ENCODE assay signal across 33 mouse cellular contexts in genomic region chr11:23204041-23204440, GRCm38 (mm10). TPM values are rescaled to one million over a fixed set of nuclear protein-coding genes. Genes with fewer than 3 reads are reported as not detected.
DNase-seq lines count a peak whose midpoint lies in the region; ATAC-seq and TF ChIP-seq lines count a peak whose summit lies in the region.
"Had no signal": no experiment of that assay in that cellular context is flagged by ENCODE, and none has a peak within 500 bp of the region (broad histone marks: within the 10 kb centered on the region; RNA-seq: fewer than 3 reads in every experiment).

No protein-coding gene starts in this region.

- peak; percentile 70 for DNase-seq in heart, embryonic 10.5 days (ENCODE audit: low spot score)
- DNase-seq in ES-CJ7 (ENCODE audit: low read depth, low spot score) (peak; percentile 31), WW6 (ENCODE audit: low read depth, low spot score) (peak; percentile 20)
- no peak for DNase-seq in frontal cortex, adult 2 months (ENCODE audit: extremely low spot score in 1 of 2, low spot score in 1 of 2)
- DNase-seq: adrenal gland, adult 8-10 months; adrenal gland, postnatal 25 days; B cell, adult 2 months; cerebellum, adult 11-12 months; cerebellum, adult 8-10 months; cerebellum, postnatal 10 days; cerebellum, postnatal 36 days; embryo, embryonic 11 days; gastrocnemius, adult 2 months; gastrocnemius, postnatal 14 days; heart, adult 18-20 months; heart, postnatal 10 days; heart, postnatal 36 days; kidney, adult 2 months had no signal

- H3K9me3 ChIP-seq in heart, embryonic 10.5 days: no peaks in the 10 kb centered on the region
- H3K9me3 ChIP-seq in heart, embryonic 12.5 days (replicated peaks): no peaks in the 10 kb centered on the region
- H3K9me3 ChIP-seq in E14TG2a.4 (ENCODE audit: low read length): no peaks in the 10 kb centered on the region
- H3K9me3 ChIP-seq: embryonic facial prominence, embryonic 10.5 days; embryonic facial prominence, embryonic 13.5 days; forebrain, embryonic 12.5 days; forebrain, embryonic 15.5 days; heart, embryonic 15.5 days; hindbrain, embryonic 10.5 days; hindbrain, embryonic 13.5 days had no signal

- H3K36me3 ChIP-seq in heart, embryonic 10.5 days: no peaks in the 10 kb centered on the region
- no peaks in the 10 kb centered on the region for H3K36me3 ChIP-seq in heart, embryonic 12.5 days
- H3K36me3 ChIP-seq in E14TG2a.4 (ENCODE audit: insufficient read depth, low read length): no peaks in the 10 kb centered on the region
- H3K36me3 ChIP-seq: embryonic facial prominence, embryonic 10.5 days; embryonic facial prominence, embryonic 13.5 days; forebrain, embryonic 12.5 days; forebrain, embryonic 15.5 days; heart, embryonic 15.5 days; hindbrain, embryonic 10.5 days; hindbrain, embryonic 13.5 days had no signal

- no peak for TF ChIP-seq CTCF in E14TG2a.4 (conservative IDR thresholded peaks at IDR 0.05; ENCODE audit: low read length)

- WGBS in heart, embryonic 10.5 days: 53% methylated on average over 12 of the region's 12 CpGs
- 65% methylated on average over 12 of the region's 12 CpGs for WGBS in heart, embryonic 12.5 days

- H3K27me3 ChIP-seq in heart, embryonic 10.5 days (ENCODE audit: insufficient read depth, poor library complexity, severe bottlenecking): no peaks in the 10 kb centered on the region
- H3K27me3 ChIP-seq in heart, embryonic 12.5 days (replicated peaks): no peaks in the 10 kb centered on the region
- H3K27me3 ChIP-seq in E14TG2a.4 (ENCODE audit: insufficient read depth, low read length): peaks cover 19% of the 10 kb centered on the region
- H3K27me3 ChIP-seq: CH12.LX; embryonic facial prominence, embryonic 13.5 days; forebrain, embryonic 12.5 days; forebrain, embryonic 15.5 days; heart, embryonic 15.5 days; hindbrain, embryonic 13.5 days had no signal

- no peak overlapping the region for H3K9ac ChIP-seq in heart, embryonic 12.5 days
- H3K9ac ChIP-seq: embryonic facial prominence, embryonic 13.5 days; forebrain, embryonic 12.5 days; forebrain, embryonic 15.5 days; heart, embryonic 15.5 days; hindbrain, embryonic 13.5 days had no signal

- no peak overlapping the region for H3K4me3 ChIP-seq in heart, embryonic 10.5 days
- no peak overlapping the region for H3K4me3 ChIP-seq in heart, embryonic 12.5 days
- peak overlapping the region; percentile 71 for H3K4me3 ChIP-seq in E14TG2a.4 (replicated peaks; ENCODE audit: low read length)
- H3K4me3 ChIP-seq: embryonic facial prominence, embryonic 10.5 days; embryonic facial prominence, embryonic 13.5 days; erythroblast, embryonic 14.5 days; forebrain, embryonic 12.5 days; forebrain, embryonic 15.5 days; gastrocnemius, adult 2 months; heart, embryonic 15.5 days; hindbrain, embryonic 10.5 days; hindbrain, embryonic 13.5 days had no signal

- H3K4me1 ChIP-seq in heart, embryonic 10.5 days: no peaks in the 10 kb centered on the region
- no peaks in the 10 kb centered on the region for H3K4me1 ChIP-seq in heart, embryonic 12.5 days (replicated peaks)
- H3K4me1 ChIP-seq in E14TG2a.4 (replicated peaks; ENCODE audit: low read depth, low read length): peaks cover 17% of the 10 kb centered on the region
- H3K4me1 ChIP-seq: embryonic facial prominence, embryonic 10.5 days; embryonic facial prominence, embryonic 13.5 days; forebrain, embryonic 12.5 days; forebrain, embryonic 15.5 days; heart, embryonic 15.5 days; hindbrain, embryonic 10.5 days; hindbrain, embryonic 13.5 days had no signal

- ATAC-seq in heart, embryonic 12.5 days (ENCODE audit: insufficient number of reproducible peaks, low FRiP score): no peak
- ATAC-seq in frontal cortex, adult (ENCODE audit: low TSS enrichment): no peak
- ATAC-seq: forebrain, embryonic 15.5 days; hindbrain, embryonic 16.5 days; intestine, postnatal 0 days had no signal

- H3K27ac ChIP-seq in heart, embryonic 10.5 days: no peak overlapping the region
- no peak overlapping the region for H3K27ac ChIP-seq in heart, embryonic 12.5 days (ENCODE audit: poor library complexity, severe bottlenecking)
- H3K27ac ChIP-seq: embryonic facial prominence, embryonic 10.5 days; embryonic facial prominence, embryonic 13.5 days; forebrain, embryonic 12.5 days; forebrain, embryonic 15.5 days; gastrocnemius, adult 2 months; heart, embryonic 15.5 days; hindbrain, embryonic 10.5 days; hindbrain, embryonic 13.5 days had no signal

- H3K4me2 ChIP-seq in heart, embryonic 12.5 days: no peak overlapping the region
- H3K4me2 ChIP-seq: embryonic facial prominence, embryonic 13.5 days; forebrain, embryonic 12.5 days; forebrain, embryonic 15.5 days; heart, embryonic 11.5 days; heart, embryonic 15.5 days; hindbrain, embryonic 13.5 days had no signal

RNA-seq across cellular contexts. Expression of gene Xpo1, which starts 51.8 kb away (rescaled TPM):
- polyA plus RNA-seq in heart, embryonic 10.5 days (2016; fragmentation: Nextera tagmentation; extraction: Ambion mirVana): 94.0 and 123 TPM in 2 replicates
- polyA plus RNA-seq in heart, embryonic 12.5 days (2016; fragmentation: Nextera tagmentation; extraction: Ambion mirVana): 99.7 and 109 TPM in 2 replicates
- polyA plus RNA-seq in frontal cortex, adult 2 months (2012; rRNA removed): 46.1 and 47.3 TPM in 2 replicates

Comparison
In these comparisons a context has a peak if more than half of its experiments do, and no peak if none do; other contexts are left out.
1. DNase-seq: peak in heart, embryonic 10.5 days (single experiment), ES-CJ7 (single experiment) and WW6 (single experiment); none in frontal cortex, adult 2 months (0 of 2).